Mouse (Mus musculus): Measurements from ENCODE around the gene Ahcyl2. TPM values are rescaled to one million over a fixed set of nuclear protein-coding genes. Genes with fewer than 3 reads are reported as not detected.

Gene Ahcyl2
- total and polyA plus RNA-seq, 2 experiments from 2014 or later: 13.6 to 48.3 TPM

DNA sequence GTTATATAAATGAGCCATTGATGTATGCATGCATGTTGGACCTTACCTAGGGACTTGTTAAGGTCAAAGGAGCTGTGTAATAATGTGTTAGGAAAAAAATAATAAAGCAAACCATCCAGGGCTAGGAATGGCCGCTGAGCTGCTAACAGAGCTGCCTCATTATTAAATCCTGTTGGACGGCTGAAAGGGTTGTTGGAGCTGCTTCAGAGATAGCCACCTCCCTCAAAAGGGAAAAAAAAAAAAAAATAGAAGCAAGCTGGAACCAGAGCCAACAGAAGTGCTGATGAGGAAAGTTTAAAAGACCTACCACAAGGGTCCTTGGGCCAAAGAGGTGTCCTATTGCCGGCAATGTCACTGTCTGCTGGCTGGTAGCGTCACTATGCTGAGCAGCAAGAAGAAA is 91.5 kb downstream of the Ahcyl2 start:
- H3K27me3 ChIP-seq (ENCODE audit: insufficient read depth, low read length): no peaks in the 10 kb centered on the region
- WGBS: 33% methylated on average over 4 of the region's 4 CpGs
- H3K9ac ChIP-seq: no peak overlapping the region
- no peaks in the 10 kb centered on the region for H3K36me3 ChIP-seq (ENCODE audit: insufficient read depth)
- H3K9me3 ChIP-seq (ENCODE audit: low read length): no peaks in the 10 kb centered on the region
- H3K4me1 ChIP-seq (ENCODE audit: insufficient read depth): no peaks in the 10 kb centered on the region
- DNase-seq (no peak), ATAC-seq (no peak)
- H3K4me2 ChIP-seq (ENCODE audit: low read depth): no peak overlapping the region
- TF ChIP-seq CTCF (IDR thresholded peaks at IDR 0.05; ENCODE audit: low read depth): no peak
- no peak overlapping the region for H3K4me3 ChIP-seq (ENCODE audit: low read depth, low read length)
- no peak overlapping the region for H3K27ac ChIP-seq (ENCODE audit: low read depth, low read length)

DNA sequence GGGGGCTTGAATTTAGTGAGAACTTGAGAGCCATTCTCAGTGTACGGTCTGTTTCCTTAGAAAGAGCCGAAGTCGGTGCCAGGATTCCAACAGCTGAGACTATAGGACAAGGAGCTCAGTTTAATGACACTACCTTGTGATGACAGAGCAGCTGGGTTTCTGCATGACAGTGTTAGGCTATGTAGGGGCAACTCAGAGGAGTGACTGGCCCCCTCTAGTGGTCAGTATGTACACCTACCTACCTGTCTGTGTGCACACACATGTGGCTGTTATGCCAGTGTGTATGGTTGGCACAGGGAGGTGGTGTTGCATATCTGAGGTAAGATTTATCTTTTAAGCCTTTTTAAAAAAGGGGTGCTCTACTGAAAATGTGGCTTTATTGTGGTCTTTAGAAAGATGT is 92.4 kb downstream of the Ahcyl2 start:
- Histone ChIP-seq H3K27me3 (ENCODE audit: insufficient read depth, low read length) (no peaks in the 10 kb centered on the region), H3K4me3 (ENCODE audit: low read depth, low read length) (no peak overlapping the region), H3K9ac (no peak overlapping the region), H3K4me1 (ENCODE audit: insufficient read depth) (no peaks in the 10 kb centered on the region), H3K4me2 (ENCODE audit: low read depth) (no peak overlapping the region), H3K27ac (ENCODE audit: low read depth, low read length) (no peak overlapping the region), H3K9me3 (ENCODE audit: low read length) (no peaks in the 10 kb centered on the region), H3K36me3 (ENCODE audit: insufficient read depth) (no peaks in the 10 kb centered on the region)
- TF ChIP-seq CTCF (IDR thresholded peaks at IDR 0.05; ENCODE audit: low read depth): peak; percentile 45
- DNase-seq (no peak), ATAC-seq (no peak)
- 77% methylated on average over 3 of the region's 3 CpGs for WGBS

DNA sequence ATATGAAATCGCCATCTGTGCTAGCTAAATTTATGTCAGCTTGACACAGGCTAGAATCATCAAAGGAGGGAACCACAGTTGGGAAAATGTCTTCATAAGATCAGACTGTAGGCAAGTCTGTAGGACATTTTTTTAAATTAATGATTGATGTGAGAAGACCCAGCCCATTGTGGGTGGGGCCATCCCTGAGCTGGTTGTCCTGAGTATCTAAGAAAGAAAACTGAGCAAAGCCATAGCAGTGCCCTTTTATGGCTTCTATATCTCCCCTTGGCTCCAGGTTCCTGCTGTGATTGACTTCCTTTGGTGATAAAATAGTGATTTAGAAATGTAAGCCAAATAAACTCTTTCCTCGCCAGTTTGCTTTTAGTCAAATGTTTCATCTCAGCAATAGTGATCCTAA is 97.1 kb downstream of the Ahcyl2 start:
- 96% methylated on average over 2 of the region's 2 CpGs for WGBS
- no peaks in the 10 kb centered on the region for H3K4me1 ChIP-seq (ENCODE audit: insufficient read depth)
- no peaks in the 10 kb centered on the region for H3K36me3 ChIP-seq (ENCODE audit: insufficient read depth)
- H3K4me2 ChIP-seq (ENCODE audit: low read depth): no peak overlapping the region
- no peak overlapping the region for H3K9ac ChIP-seq
- no peak overlapping the region for H3K4me3 ChIP-seq (ENCODE audit: low read depth, low read length)
- DNase-seq: no peak
- H3K27ac ChIP-seq (ENCODE audit: low read depth, low read length): no peak overlapping the region
- no peaks in the 10 kb centered on the region for H3K9me3 ChIP-seq (ENCODE audit: low read length)
- no peaks in the 10 kb centered on the region for H3K27me3 ChIP-seq (ENCODE audit: insufficient read depth, low read length)
- ATAC-seq: no peak
- TF ChIP-seq CTCF (IDR thresholded peaks at IDR 0.05; ENCODE audit: low read depth): no peak

DNA sequence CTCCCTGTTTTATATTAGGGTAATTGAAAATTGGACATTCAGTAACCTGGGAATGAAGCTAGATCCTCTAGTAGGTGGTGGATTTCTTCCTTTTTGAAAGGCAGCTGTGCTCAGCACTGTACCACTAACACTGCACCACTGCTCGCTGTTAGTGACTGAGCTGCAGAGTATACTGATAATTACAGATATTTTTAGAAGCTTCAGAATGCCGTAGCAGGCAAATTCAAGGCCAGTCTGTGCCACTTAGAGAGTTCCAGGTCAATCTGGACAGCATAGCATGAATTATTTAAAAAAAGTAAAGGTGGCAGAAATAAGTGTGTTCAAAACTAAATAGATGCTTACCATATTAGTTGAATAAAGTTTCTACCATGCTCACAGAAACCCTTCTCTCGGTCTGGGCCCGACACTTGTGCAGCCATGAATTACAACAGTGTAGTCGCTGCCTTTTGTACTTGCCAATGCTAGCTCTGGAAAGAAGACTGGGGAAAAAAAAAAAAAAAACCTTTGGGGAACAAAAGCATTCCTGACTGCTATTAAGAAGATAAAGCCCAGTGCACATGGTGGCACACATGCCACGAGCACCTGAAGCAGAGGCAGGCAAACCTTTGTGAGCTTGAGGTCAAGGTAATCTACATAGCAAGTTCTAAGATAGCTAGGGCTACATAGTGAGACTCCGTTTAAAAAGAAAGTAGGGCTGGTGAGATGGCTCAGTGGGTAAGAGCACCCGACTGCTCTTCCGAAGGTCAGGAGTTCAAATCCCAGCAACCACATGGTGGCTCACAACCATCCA is 99.3 kb downstream of the Ahcyl2 start:
- no peak overlapping the region for H3K4me3 ChIP-seq (ENCODE audit: low read depth, low read length)
- ATAC-seq (no peak), DNase-seq (no peak)
- H3K4me1 ChIP-seq (ENCODE audit: insufficient read depth): no peaks in the 10 kb centered on the region
- H3K9ac ChIP-seq: no peak overlapping the region
- H3K36me3 ChIP-seq (ENCODE audit: insufficient read depth): peaks cover 4% of the 10 kb centered on the region; the same call in 1 of the 2 replicates
- 62% methylated on average over 9 of the region's 9 CpGs for WGBS
- no peaks in the 10 kb centered on the region for H3K9me3 ChIP-seq (ENCODE audit: low read length)
- no peak for TF ChIP-seq CTCF (IDR thresholded peaks at IDR 0.05; ENCODE audit: low read depth)
- no peak overlapping the region for H3K27ac ChIP-seq (ENCODE audit: low read depth, low read length)
- H3K27me3 ChIP-seq (ENCODE audit: insufficient read depth, low read length): no peaks in the 10 kb centered on the region
- H3K4me2 ChIP-seq (ENCODE audit: low read depth): no peak overlapping the region

DNA sequence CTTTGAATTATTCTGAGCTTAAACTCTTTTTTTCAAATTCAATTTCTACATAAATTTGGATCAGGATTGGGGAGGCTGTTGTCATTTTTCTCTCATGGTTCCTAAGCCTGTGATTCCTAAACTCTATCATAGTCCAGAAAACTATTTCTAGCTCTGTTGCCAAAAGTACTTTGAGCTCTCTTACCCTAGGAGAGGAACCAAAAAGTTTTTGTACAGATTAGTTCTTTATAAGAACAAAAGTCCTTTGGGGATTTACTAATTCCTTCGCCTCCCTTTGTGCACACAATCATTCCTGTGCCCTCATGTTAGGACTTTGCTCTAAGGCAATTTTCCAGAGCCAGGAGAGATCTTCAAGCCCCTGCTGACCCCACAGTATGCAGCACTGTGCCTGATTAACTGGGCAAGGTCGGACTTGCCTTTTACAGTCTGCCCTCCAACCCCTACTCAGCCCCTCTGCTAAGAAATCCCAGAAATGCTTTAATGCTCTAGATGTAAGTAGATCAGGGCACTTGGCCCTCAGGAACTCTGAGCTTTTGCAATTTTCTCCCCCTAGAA is 100.6 kb downstream of the Ahcyl2 start:
- no peak overlapping the region for H3K4me2 ChIP-seq (ENCODE audit: low read depth)
- DNase-seq (no peak), ATAC-seq (no peak)
- 69% methylated on average over 2 of the region's 2 CpGs for WGBS
- H3K4me1 ChIP-seq (ENCODE audit: insufficient read depth): no peaks in the 10 kb centered on the region
- no peak overlapping the region for H3K4me3 ChIP-seq (ENCODE audit: low read depth, low read length)
- H3K36me3 ChIP-seq (ENCODE audit: insufficient read depth): peaks cover 4% of the 10 kb centered on the region; the same call in 1 of the 2 replicates
- H3K27ac ChIP-seq (ENCODE audit: low read depth, low read length): no peak overlapping the region
- H3K9ac ChIP-seq: no peak overlapping the region
- no peak for TF ChIP-seq CTCF (IDR thresholded peaks at IDR 0.05; ENCODE audit: low read depth)
- no peaks in the 10 kb centered on the region for H3K27me3 ChIP-seq (ENCODE audit: insufficient read depth, low read length)
- no peaks in the 10 kb centered on the region for H3K9me3 ChIP-seq (ENCODE audit: low read length)

DNA sequence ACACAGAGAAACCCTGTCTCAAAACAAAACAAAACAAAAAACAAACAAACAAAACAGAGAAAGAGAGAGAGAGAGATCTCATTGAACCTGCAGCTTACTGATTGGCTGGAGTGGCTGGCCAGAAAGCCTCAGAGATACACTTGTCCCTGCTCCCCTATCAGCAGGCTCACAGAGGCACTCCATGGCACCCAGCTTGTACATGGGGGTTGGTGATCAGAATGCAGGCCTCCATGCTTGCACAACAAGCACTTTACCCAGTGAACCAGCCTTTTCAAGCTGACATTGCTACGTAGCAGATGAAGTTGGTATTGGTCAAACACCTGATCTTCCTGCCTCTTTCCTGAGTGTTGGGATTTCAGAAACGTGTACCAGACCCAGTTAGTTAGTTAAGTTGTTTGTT is 105.8 kb downstream of the Ahcyl2 start:
- Histone ChIP-seq H3K27ac (ENCODE audit: low read depth, low read length) (no peak overlapping the region), H3K9me3 (ENCODE audit: low read length) (no peaks in the 10 kb centered on the region), H3K4me2 (ENCODE audit: low read depth) (no peak overlapping the region), H3K9ac (no peak overlapping the region), H3K4me3 (ENCODE audit: low read depth, low read length) (no peak overlapping the region), H3K27me3 (ENCODE audit: insufficient read depth, low read length) (no peaks in the 10 kb centered on the region), H3K36me3 (ENCODE audit: insufficient read depth) (peaks cover 11% of the 10 kb centered on the region; the same call in 1 of the 2 replicates), H3K4me1 (ENCODE audit: insufficient read depth) (no peaks in the 10 kb centered on the region)
- TF ChIP-seq CTCF (IDR thresholded peaks at IDR 0.05; ENCODE audit: low read depth): no peak
- WGBS: 85% methylated on average over 2 of the region's 2 CpGs
- ATAC-seq (no peak), DNase-seq (no peak)

DNA sequence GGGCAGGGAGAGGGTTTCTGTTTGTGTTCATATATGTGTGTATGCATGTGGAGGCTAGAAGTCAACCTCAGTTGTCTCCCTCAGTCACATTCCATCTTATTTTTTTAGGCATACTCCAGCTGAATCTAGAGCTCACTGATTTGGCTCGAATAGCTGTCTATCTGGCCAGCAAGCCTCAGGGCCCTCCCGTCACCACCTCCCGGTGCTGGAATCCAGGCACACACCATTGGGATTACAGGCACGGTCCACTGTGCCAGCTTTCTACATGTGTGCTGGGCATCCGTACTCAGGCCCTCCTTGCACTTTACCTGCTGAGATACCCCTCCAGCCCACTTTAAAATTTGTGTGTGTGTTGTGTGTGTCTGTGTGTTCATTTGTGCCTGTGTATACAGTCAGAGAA is 107.8 kb downstream of the Ahcyl2 start:
- Histone ChIP-seq H3K27me3 (ENCODE audit: insufficient read depth, low read length) (no peaks in the 10 kb centered on the region), H3K4me1 (ENCODE audit: insufficient read depth) (no peaks in the 10 kb centered on the region), H3K36me3 (ENCODE audit: insufficient read depth) (peaks cover 12% of the 10 kb centered on the region; the same call in 1 of the 2 replicates), H3K27ac (ENCODE audit: low read depth, low read length) (no peak overlapping the region), H3K4me2 (ENCODE audit: low read depth) (no peak overlapping the region), H3K9ac (no peak overlapping the region), H3K4me3 (ENCODE audit: low read depth, low read length) (no peak overlapping the region), H3K9me3 (ENCODE audit: low read length) (no peaks in the 10 kb centered on the region)
- DNase-seq: no peak
- TF ChIP-seq CTCF (IDR thresholded peaks at IDR 0.05; ENCODE audit: low read depth): no peak
- ATAC-seq: no peak
- WGBS: 84% methylated on average over 5 of the region's 5 CpGs

Data from forebrain, postnatal 0 days (tissue).